Comparison of ENCODE assay signal across 7 mouse cellular contexts in genomic region chr1:42491644-42492277, GRCm38 (mm10).
DNase-seq lines count a peak whose midpoint lies in the region; ATAC-seq and TF ChIP-seq lines count a peak whose summit lies in the region.

No protein-coding gene starts in this region.

- H3K27me3 ChIP-seq in lung, embryonic 15.5 days, result peaks cover 19% of the 10 kb centered on the region; the same call in 1 of the 2 replicates
- H3K27me3 ChIP-seq in forebrain, embryonic 10.5 days (ENCODE audit: poor library complexity, severe bottlenecking), result peaks cover 68% of the 10 kb centered on the region
- H3K27me3 ChIP-seq in hindbrain, postnatal 0 days (ENCODE audit: insufficient read depth, low read length), result no peaks in the 10 kb centered on the region; the same call in 1 of the 2 replicates
- no peaks in the 10 kb centered on the region for H3K27me3 ChIP-seq in midbrain, embryonic 14.5 days (ENCODE audit: control insufficient read depth, insufficient read depth, low read length)

- TF ChIP-seq CTCF in hindbrain, postnatal 0 days (IDR thresholded peaks at IDR 0.05; ENCODE audit: low read depth), result no peak

- peak; percentile 39; the same call in 1 of the 2 replicates for ATAC-seq in lung, embryonic 15.5 days (ENCODE audit: borderline replicate concordance, extremely low read depth, low FRiP score, low TSS enrichment)
- peak; percentile 55; the same call in 1 of the 2 replicates for ATAC-seq in hindbrain, postnatal 0 days
- peak; percentile 57; the same call in 1 of the 2 replicates for ATAC-seq in midbrain, embryonic 14.5 days (ENCODE audit: low FRiP score, low TSS enrichment)

- H3K27ac ChIP-seq in lung, embryonic 15.5 days, result no peak overlapping the region
- H3K27ac ChIP-seq in forebrain, embryonic 10.5 days, result peak overlapping the region; percentile 86
- H3K27ac ChIP-seq in hindbrain, postnatal 0 days, result no peak overlapping the region
- H3K27ac ChIP-seq in midbrain, embryonic 14.5 days (replicated peaks; ENCODE audit: low read depth, low read length), result peak overlapping the region; percentile 43; the same call in 1 of the 2 replicates

- no peaks in the 10 kb centered on the region for H3K36me3 ChIP-seq in lung, embryonic 15.5 days
- no peaks in the 10 kb centered on the region for H3K36me3 ChIP-seq in forebrain, embryonic 10.5 days (replicated peaks)
- H3K36me3 ChIP-seq in hindbrain, postnatal 0 days (ENCODE audit: insufficient read depth, low read length), result no peaks in the 10 kb centered on the region
- no peaks in the 10 kb centered on the region for H3K36me3 ChIP-seq in midbrain, embryonic 14.5 days (ENCODE audit: control insufficient read depth, insufficient read depth, low read length)

- WGBS in lung, embryonic 15.5 days, result 5% methylated on average over 35 of the region's 35 CpGs
- under 1% methylated on average over 35 of the region's 35 CpGs for WGBS in forebrain, embryonic 10.5 days
- WGBS in hindbrain, postnatal 0 days, result 3% methylated on average over 35 of the region's 35 CpGs
- 2% methylated on average over 35 of the region's 35 CpGs for WGBS in midbrain, embryonic 14.5 days

- no peak for DNase-seq in lung, adult 18-20 months
- peak; percentile 65 for DNase-seq in forebrain, embryonic 10.5 days (ENCODE audit: extremely low spot score, low spot score)
- peak; percentile 42 for DNase-seq in hindbrain, postnatal 0 days (ENCODE audit: low spot score)
- peak; percentile 69 for DNase-seq in midbrain, embryonic 14.5 days
- no peak for DNase-seq in urinary bladder, postnatal 14 days (ENCODE audit: low spot score)
- no peak for DNase-seq in adrenal gland, adult (ENCODE audit: inconsistent age in 2 of 2, low spot score in 1 of 2)

- H3K4me1 ChIP-seq in lung, embryonic 15.5 days, result peaks cover 20% of the 10 kb centered on the region
- H3K4me1 ChIP-seq in forebrain, embryonic 10.5 days, result peaks cover 43% of the 10 kb centered on the region
- no peaks in the 10 kb centered on the region for H3K4me1 ChIP-seq in hindbrain, postnatal 0 days (ENCODE audit: insufficient read depth, low read length)
- peaks cover 16% of the 10 kb centered on the region for H3K4me1 ChIP-seq in midbrain, embryonic 14.5 days (ENCODE audit: control insufficient read depth, insufficient read depth, low read length)

- H3K4me3 ChIP-seq in lung, embryonic 15.5 days, result peak overlapping the region; percentile 28
- peak overlapping the region; percentile 49 for H3K4me3 ChIP-seq in forebrain, embryonic 10.5 days
- peak overlapping the region; percentile 38 for H3K4me3 ChIP-seq in hindbrain, postnatal 0 days (ENCODE audit: low read length)
- H3K4me3 ChIP-seq in midbrain, embryonic 14.5 days (replicated peaks; ENCODE audit: low read depth, low read length), result peak overlapping the region; percentile 31

- H3K4me2 ChIP-seq in lung, embryonic 15.5 days, result peak overlapping the region; percentile 58
- peak overlapping the region; percentile 66 for H3K4me2 ChIP-seq in hindbrain, postnatal 0 days (ENCODE audit: low read depth, low read length)
- H3K4me2 ChIP-seq in midbrain, embryonic 14.5 days (ENCODE audit: low read length), result peak overlapping the region; percentile 63

- H3K9me3 ChIP-seq in lung, embryonic 15.5 days, result no peaks in the 10 kb centered on the region
- H3K9me3 ChIP-seq in forebrain, embryonic 10.5 days, result no peaks in the 10 kb centered on the region
- no peaks in the 10 kb centered on the region for H3K9me3 ChIP-seq in hindbrain, postnatal 0 days (ENCODE audit: low read length)
- H3K9me3 ChIP-seq in midbrain, embryonic 14.5 days (ENCODE audit: control insufficient read depth, low read length), result no peaks in the 10 kb centered on the region

- H3K9ac ChIP-seq in lung, embryonic 15.5 days, result peak overlapping the region; percentile 19; the same call in 1 of the 2 replicates
- H3K9ac ChIP-seq in hindbrain, postnatal 0 days (replicated peaks; ENCODE audit: low read length), result peak overlapping the region; percentile 46; the same call in 1 of the 2 replicates
- peak overlapping the region; percentile 55 for H3K9ac ChIP-seq in midbrain, embryonic 14.5 days (replicated peaks; ENCODE audit: low read length)

Comparison
In these comparisons a context has a peak if more than half of its experiments do, and no peak if none do; other contexts are left out.
1. H3K27ac ChIP-seq: peak in forebrain, embryonic 10.5 days (single experiment) and midbrain, embryonic 14.5 days (single experiment); none in lung, embryonic 15.5 days (single experiment) and hindbrain, postnatal 0 days (single experiment).
2. DNase-seq: peak in forebrain, embryonic 10.5 days (single experiment), hindbrain, postnatal 0 days (single experiment) and midbrain, embryonic 14.5 days (single experiment); none in lung, adult 18-20 months (0 of 2), urinary bladder, postnatal 14 days (single experiment) and adrenal gland, adult (0 of 2).
3. Peak in every context shown above with its lines, with median percentiles within 50 percentile points of each other: ATAC-seq, H3K4me2 ChIP-seq, H3K4me3 ChIP-seq and H3K9ac ChIP-seq.